ENCODE assay signal across 12 mouse cellular contexts in the genomic region with DNA sequence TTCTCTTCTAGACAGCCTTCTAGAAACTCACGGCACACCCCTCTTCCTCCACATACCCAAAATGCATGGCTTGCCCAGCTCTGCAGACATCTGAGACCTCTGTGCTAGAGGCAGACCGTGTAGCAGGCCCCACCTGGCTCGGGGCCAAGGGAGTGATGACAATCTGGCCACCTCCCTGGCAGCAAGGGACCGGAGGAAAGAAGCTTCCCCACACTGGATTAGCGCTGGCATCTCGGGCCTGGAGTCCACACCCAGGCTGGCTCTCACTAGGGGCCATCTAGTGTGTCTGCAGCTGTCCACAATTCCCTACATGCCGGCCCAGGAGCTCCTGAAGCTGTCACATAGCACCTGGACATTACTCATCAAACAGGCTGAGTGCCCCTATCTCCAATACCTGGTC. TPM values are rescaled to one million over a fixed set of nuclear protein-coding genes. Genes with fewer than 3 reads are reported as not detected.
DNase-seq lines count a peak whose midpoint lies in the region; TF ChIP-seq lines count a peak whose summit lies in the region.
"Had no signal": no experiment of that assay in that cellular context is flagged by ENCODE, and none has a peak within 500 bp of the region (broad histone marks: within the 10 kb centered on the region; RNA-seq: fewer than 3 reads in every experiment).

No protein-coding gene starts in this region.

- TF ChIP-seq CTCF in brain, embryonic 14.5 days (IDR thresholded peaks at IDR 0.05; ENCODE audit: borderline replicate concordance, extremely low read depth, insufficient read depth, insufficient read length): no peak
- no peak for TF ChIP-seq CTCF in cerebellum, adult 2 months (IDR thresholded peaks at IDR 0.05; ENCODE audit: borderline replicate concordance, insufficient read depth, low read depth, low read length)

- no peak for TF ChIP-seq POLR2A in brain, embryonic 14.5 days (IDR thresholded peaks at IDR 0.05; ENCODE audit: borderline replicate concordance, extremely low read depth, insufficient read depth, insufficient read length, poor library complexity, severe bottlenecking)
- no peak for TF ChIP-seq POLR2A in cerebellum, adult 2 months (IDR thresholded peaks at IDR 0.05; ENCODE audit: borderline replicate concordance, insufficient read depth, low read length)

- H3K4me1 ChIP-seq in cerebellum, adult 2 months (ENCODE audit: control insufficient read depth, insufficient read depth, low read length): peaks cover 54% of the 10 kb centered on the region

- DNase-seq in kidney, postnatal 4 days: peak; percentile 28 to 47
- no peak for DNase-seq in kidney, adult 8-10 months
- DNase-seq in brain, embryonic 14.5 days (ENCODE audit: low read depth): peak; percentile 32
- DNase-seq in cerebellum, adult 2 months: peak; percentile 59 to 64
- DNase-seq in gastrocnemius, postnatal 10 days: peak; percentile 77
- DNase-seq in thymus, postnatal 36 days: no peak
- DNase-seq in spleen, postnatal 10 days (ENCODE audit: low spot score in 2 of 2): no peak
- DNase-seq: lung, postnatal 14 days had no signal

- no peak overlapping the region for H3K27ac ChIP-seq in cerebellum, adult 2 months (ENCODE audit: insufficient read depth, low read length)
- H3K27ac ChIP-seq: embryonic facial prominence, embryonic 15.5 days; heart, embryonic 13.5 days; limb, embryonic 12.5 days; stomach, embryonic 15.5 days had no signal

- no peaks in the 10 kb centered on the region for H3K27me3 ChIP-seq in cerebellum, adult 2 months (ENCODE audit: control insufficient read depth, insufficient read depth, low read length)
- H3K27me3 ChIP-seq: embryonic facial prominence, embryonic 15.5 days; heart, embryonic 13.5 days; limb, embryonic 12.5 days; stomach, embryonic 15.5 days had no signal

- 18% methylated on average over 7 of the region's 7 CpGs for WGBS in cerebellum, adult 2 months

- no peak overlapping the region for H3K4me3 ChIP-seq in cerebellum, adult 2 months (replicated peaks; ENCODE audit: insufficient read depth, low read depth, low read length)
- H3K4me3 ChIP-seq: embryonic facial prominence, embryonic 15.5 days; heart, embryonic 13.5 days; limb, embryonic 12.5 days; stomach, embryonic 15.5 days had no signal

RNA-seq across cellular contexts. Expression of gene Dexi, which starts 8.3 kb away (rescaled TPM):
- 36.2 and 50.3 TPM in 2 replicates for polyA plus RNA-seq in brain, embryonic 14.5 days (2012; rRNA removed)
- polyA plus RNA-seq in cerebellum, adult 2 months (2012; rRNA removed): 126 and 143 TPM in 2 replicates
- 10 to 100 TPM; 26.8 to 30.3 TPM for total RNA-seq in gastrocnemius, postnatal 10 days (2021)

RNA-seq across cellular contexts. Expression of gene Clec16a, which starts 10.6 kb away (rescaled TPM):
- 27.8 and 39.3 TPM in 2 replicates for polyA plus RNA-seq in brain, embryonic 14.5 days (2012; rRNA removed)
- 48.7 and 51.2 TPM in 2 replicates for polyA plus RNA-seq in cerebellum, adult 2 months (2012; rRNA removed)
- total RNA-seq in gastrocnemius, postnatal 10 days (2021): 10 to 100 TPM; 24.5 to 25.8 TPM

RNA-seq across cellular contexts. Expression of gene Ciita, which starts 54.7 kb away (rescaled TPM):
- 0.03 and 0.04 TPM in 2 replicates for polyA plus RNA-seq in brain, embryonic 14.5 days (2012; rRNA removed)
- polyA plus RNA-seq in cerebellum, adult 2 months (2012; rRNA removed): 0.11 and 0.22 TPM in 2 replicates
- under 1 TPM; 0.14 to 0.21 TPM for total RNA-seq in gastrocnemius, postnatal 10 days (2021)

Comparison
In these comparisons a context has a peak if more than half of its experiments do, and no peak if none do; other contexts are left out.
1. DNase-seq: peak in kidney, postnatal 4 days (2 of 2), brain, embryonic 14.5 days (single experiment), cerebellum, adult 2 months (2 of 2) and gastrocnemius, postnatal 10 days (single experiment); none in kidney, adult 8-10 months (0 of 2), thymus, postnatal 36 days (0 of 2) and spleen, postnatal 10 days (0 of 2).